Mouse (Mus musculus) megakaryocyte-erythroid progenitor cell, adult 5 weeks (primary cell): Measurements from ENCODE around the gene Acer1. TPM values are rescaled to one million over a fixed set of nuclear protein-coding genes. Genes with fewer than 3 reads are reported as not detected.

Source experiments
- polyA plus RNA-seq: library from polyadenylated mRNA; stranded (reverse); fragments of >175 nt; gene quantifications from 2 replicates; pipeline ENCODE4 v1.2.3, GENCODE M21; 2012

Gene Acer1
- polyA plus RNA-seq: 0.05 TPM in 1 of 2 replicates, not detected in the other

DNA sequence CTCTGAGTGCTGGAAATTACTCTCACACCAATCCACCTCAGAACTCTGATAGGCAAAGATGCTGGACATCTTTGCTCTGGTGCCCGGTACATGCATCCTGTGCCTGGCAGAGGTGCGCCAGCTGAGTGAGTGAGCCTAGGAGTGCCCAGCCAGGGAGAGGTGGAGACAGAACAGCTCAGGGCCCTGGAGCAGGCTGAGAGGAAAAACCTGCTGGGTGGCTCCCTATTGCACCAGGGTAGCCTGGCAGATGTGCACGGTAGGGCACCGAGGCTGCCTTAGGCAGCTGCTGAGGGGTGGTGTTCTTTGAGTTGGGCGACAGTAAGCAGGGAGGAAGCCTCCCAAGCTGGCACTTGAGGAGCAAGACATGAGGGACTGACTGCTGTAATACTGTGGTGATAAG is at the start of gene Acer1:
TSS of gene Acer1 (minus strand) at position 114 of the 400 bp plus-strand sequence.

DNA sequence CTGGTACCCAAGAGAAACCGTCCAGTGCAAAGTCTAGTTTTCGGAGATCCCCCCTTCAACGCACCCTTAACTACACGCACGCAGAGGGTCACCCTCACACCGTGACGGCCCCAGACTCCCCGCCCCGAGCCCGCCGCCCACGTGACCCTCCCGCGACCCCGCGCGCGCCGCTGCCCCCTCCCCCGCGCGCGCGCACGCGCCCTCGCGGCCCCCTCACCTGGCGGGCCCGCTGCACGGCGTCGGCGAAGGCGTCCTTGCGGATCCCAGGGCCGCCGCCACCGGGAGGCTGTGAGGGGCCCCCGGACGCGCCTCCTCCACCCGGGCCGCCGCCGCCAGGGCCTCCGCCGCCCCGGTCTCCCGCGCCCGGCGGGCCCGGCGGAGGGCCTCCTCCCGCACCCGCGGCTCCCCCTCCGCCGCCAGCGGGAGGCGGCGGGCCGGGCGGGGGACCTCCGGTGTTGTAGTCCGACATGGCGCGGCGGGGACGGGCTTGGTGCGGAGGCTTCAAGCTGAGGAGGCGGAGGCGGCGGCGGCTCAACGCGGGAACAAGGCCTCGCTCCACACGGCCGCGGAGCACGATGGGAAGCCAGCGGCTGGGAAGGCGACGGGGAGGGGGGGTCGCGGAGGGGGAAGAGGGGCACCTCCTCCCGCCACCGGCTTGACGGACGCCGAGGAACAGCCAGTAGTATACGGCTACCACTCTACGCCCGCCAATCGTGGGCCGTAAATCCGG is 49.2 kb upstream of the Acer1 start, which contains the start of gene Khsrp:
TSS of gene Khsrp (minus strand) at position 592 of the 730 bp plus-strand sequence.

DNA sequence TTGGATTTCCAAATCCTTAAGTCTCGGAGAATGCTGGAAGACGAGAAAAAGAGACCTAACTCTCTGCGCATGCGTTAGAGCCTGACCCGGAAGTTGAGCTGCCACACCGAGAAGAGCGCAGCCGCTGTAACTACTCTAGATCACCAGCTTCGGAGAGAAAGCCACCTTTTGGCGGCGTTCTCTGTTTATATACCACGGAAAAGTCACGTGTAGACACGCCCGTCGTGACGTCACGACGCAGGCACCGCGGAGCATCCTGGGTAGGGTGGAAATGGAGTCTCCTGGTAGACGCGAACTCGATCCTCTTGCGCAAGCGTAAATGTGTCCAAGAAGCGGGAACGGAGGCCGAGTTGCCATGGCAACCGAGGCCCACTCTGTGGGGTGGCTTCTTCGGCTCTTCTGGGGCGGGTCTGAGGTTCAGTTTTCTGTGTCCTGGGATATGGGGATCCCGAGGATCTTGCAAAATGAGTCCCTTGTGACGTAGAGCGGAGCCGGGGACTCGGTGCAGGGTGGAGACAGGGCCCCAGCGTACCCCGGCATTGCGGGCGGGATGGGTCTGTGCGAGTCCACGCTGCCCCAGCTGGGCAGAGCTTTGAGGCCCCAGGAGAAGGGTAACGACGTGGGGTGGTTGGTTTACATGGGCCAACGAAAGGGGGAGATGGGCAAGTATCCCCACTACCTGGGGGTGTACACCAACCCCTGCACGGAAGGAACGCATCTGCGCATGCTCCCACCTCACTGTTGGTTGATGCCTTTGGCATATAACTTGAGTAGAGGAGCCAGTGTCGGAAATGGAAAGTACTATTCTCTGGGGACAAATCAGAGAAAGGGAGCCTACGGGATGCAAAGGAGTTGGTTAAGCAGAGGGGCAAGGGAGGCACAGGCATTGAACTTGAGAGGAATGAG is 29.6 kb upstream of the Acer1 start, which contains the start of the genes Gtf2f1 and Gm17949:
TSS of gene Gtf2f1 (minus strand) at position 53 of the 906 bp plus-strand sequence.
TSS of gene Gm17949 (plus strand) at position 234 of the 906 bp plus-strand sequence.

DNA sequence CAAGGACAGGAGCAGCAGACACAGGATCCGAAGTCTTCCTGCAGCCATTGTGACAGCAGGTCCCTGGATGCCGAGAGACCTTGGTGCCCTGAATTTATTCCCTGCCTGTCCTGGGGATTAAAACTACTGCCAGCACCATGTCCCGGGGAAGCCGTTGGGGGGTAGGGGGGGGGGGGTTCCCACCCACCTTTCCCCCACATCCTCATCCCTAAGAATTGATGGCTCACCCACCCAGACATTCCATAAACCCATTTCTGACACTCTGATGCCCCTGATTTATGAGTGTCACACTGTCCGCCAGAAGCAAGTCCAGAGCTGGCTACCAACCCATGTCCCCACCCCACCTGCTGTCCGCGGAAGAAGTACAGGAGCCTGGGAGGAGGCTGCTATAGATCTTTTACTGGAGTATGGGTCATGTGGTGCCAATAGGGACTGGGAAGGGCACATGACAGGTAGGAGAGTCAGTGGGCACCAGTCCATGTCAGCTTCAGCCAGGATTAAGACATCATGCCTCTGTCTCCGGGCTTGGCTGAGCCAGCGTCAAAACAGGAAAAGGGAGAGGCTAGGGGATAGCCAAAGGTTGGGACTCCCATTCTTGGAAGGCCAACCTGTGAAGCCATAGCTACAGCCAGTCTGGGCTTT is 18.2 kb upstream of the Acer1 start, which contains the start of gene Pspn:
TSS of gene Pspn (minus strand) at position 51 of the 642 bp plus-strand sequence.

DNA sequence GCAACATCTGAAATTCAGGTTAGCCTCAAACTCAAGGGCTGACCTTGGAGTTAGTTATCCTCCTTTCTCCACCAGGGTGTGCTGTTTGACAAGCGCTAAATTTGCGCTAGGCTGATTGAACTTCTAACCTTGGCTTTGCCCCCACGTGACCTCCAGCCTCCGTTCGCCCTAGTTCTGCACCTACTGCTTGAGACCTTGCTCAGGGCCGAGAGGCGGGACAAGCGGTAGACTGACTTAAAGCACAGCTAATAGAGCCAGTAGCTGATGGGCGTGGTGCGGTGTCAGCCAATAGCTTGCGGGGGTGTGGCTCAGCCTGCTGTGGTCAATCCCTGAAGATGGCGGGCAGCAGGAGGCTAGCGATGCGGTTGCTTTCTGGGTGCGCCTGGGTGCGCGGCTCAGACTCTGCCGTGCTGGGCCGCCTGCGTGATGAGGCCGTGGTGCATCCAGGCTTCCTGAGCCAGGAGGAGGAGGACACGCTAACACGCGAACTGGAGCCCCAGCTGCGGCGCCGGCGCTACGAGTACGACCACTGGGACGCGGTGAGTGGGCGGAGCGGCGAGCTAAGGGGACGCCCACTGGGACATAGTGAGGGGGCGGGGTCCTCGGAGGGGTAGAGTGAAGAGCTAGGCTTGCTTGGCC is 15.2 kb upstream of the Acer1 start, which contains the start of gene Alkbh7:
TSS of gene Alkbh7 (plus strand) at position 311 of the 639 bp plus-strand sequence.

DNA sequence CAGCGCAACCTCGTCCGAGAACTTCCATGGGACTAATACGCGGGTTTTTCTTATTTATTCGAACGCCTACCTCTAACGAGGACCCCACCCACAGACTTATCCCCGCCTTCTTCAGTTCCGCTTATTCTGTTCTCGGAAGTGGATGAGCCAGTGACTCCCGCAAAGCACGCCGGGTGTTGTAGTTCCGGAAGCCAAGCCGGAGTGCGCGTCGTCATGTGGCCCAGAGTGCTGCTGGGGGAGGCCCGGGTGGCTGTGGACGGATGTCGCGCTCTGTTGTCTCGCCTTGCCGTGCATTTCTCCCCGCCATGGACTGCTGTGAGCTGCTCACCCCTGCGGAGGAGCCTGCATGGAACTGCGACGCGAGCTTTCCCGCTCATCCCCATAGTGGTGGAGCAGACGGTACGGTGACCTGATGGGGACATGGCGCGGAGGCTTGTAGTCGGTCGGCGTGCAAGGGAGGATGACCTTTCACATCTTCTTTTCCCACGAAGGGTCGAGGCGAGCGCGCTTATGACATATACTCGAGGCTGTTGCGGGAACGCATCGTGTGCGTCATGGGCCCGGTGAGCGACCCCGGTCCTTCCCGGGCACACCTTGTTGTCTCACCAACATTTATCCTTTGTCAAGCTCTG is 8.3 kb upstream of the Acer1 start, which contains the start of gene Clpp:
TSS of gene Clpp (plus strand) at position 191 of the 632 bp plus-strand sequence.

DNA sequence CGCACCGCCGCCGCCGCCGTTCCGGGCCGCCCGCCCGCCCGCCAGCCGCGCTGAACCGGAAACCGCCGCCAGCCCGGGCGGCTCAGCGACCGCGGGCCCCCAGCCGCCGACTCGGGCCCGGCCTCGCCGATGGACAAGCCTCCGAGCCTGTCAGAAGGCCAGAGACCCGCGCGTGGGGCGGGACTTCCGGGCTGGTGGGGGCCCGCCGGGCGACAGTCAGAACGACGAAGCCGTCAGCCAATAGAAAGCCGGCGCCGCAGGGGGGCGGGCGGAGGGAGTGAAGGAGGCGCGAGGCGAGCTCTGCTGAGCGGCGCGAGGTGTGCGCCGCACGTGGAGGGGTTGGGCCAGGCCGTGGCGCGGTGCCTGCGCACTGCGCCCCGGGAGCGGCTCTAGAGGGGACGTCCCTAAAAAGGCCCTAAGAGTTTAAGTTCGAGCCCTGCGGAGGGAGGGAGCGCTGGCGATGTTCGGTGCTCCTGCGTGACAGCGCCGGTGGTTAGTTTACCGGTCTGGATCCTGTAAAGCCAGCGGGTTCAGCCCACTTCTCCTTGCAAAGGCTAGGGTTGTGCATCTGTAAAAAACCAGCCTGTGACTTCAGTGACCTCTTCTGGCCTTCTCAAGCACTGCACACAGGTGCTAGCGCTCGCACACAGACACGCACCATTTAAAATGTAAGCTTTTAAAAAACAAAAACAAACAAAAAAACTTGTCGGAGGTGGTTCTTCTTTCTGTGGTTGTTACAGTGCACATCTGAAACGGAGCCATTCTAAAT is 46.4 kb downstream of the Acer1 start, which contains the start of gene Mllt1:
TSS of gene Mllt1 (minus strand) at position 53 of the 769 bp plus-strand sequence.

Other genes starting within 250 kb of the Acer1 start
- 3.7 and 4.5 TPM in 2 replicates for gene Nrtn, start 224.6 kb downstream of the Acer1 start, polyA plus RNA-seq
- 83.8 and 107 TPM in 2 replicates for gene Dus3l, start 217.4 kb downstream of the Acer1 start, polyA plus RNA-seq
- gene Prr22, start 211.9 kb downstream of the Acer1 start, polyA plus RNA-seq: 14.2 and 18.3 TPM in 2 replicates
- 36.0 and 39.0 TPM in 2 replicates for gene Rfx2, start 151.1 kb downstream of the Acer1 start, polyA plus RNA-seq
- not detected in 2 replicates for gene Acsbg2, start 107.7 kb downstream of the Acer1 start, polyA plus RNA-seq
- gene 1700061G19Rik, start 106.6 kb downstream of the Acer1 start, polyA plus RNA-seq: 0.03 TPM in 1 of 2 replicates, not detected in the other
- gene Mllt1, start 46.7 kb downstream of the Acer1 start, polyA plus RNA-seq: 161 and 162 TPM in 2 replicates
- 188 and 191 TPM in 2 replicates for gene Clpp, start 8.2 kb upstream of the Acer1 start, polyA plus RNA-seq
- 39.5 and 41.4 TPM in 2 replicates for gene Alkbh7, start 15.2 kb upstream of the Acer1 start, polyA plus RNA-seq
- gene Pspn, start 17.9 kb upstream of the Acer1 start, polyA plus RNA-seq: 0.53 and 0.57 TPM in 2 replicates
- 163 and 222 TPM in 2 replicates for gene Gtf2f1, start 29.2 kb upstream of the Acer1 start, polyA plus RNA-seq
- 0.05 TPM in 1 of 2 replicates, not detected in the other for gene Gm17949, start 29.3 kb upstream of the Acer1 start, polyA plus RNA-seq
- 284 and 303 TPM in 2 replicates for gene Khsrp, start 49.4 kb upstream of the Acer1 start, polyA plus RNA-seq
- gene Slc25a41, start 59.5 kb upstream of the Acer1 start, polyA plus RNA-seq: not detected in 2 replicates
- gene Crb3, start 77.0 kb upstream of the Acer1 start, polyA plus RNA-seq: 0.50 and 0.56 TPM in 2 replicates
- gene Slc25a23, start 77.7 kb upstream of the Acer1 start, polyA plus RNA-seq: 19.3 and 25.8 TPM in 2 replicates
- 26.9 and 27.3 TPM in 2 replicates for gene Dennd1c, start 96.4 kb upstream of the Acer1 start, polyA plus RNA-seq
- 0.17 and 0.61 TPM in 2 replicates for gene Tubb4a, start 105.7 kb upstream of the Acer1 start, polyA plus RNA-seq
- 6.1 and 9.5 TPM in 2 replicates for gene Tnfsf9, start 123.2 kb upstream of the Acer1 start, polyA plus RNA-seq
- 0.13 and 0.18 TPM in 2 replicates for gene Cd70, start 167.7 kb upstream of the Acer1 start, polyA plus RNA-seq
- 3.9 and 5.0 TPM in 2 replicates for gene Tnfsf14, start 212.1 kb upstream of the Acer1 start, polyA plus RNA-seq
- gene C3, start 246.0 kb upstream of the Acer1 start, polyA plus RNA-seq: 55.0 and 62.5 TPM in 2 replicates